Mouse (Mus musculus) cerebellum, postnatal 4 days (tissue): ENCODE results near the gene Arih2.
"Not testable (repeated sequence)": the region's sequence is repeated elsewhere in the genome, so short reads cannot be mapped to it uniquely, and the experiment has no call there.

Experiments
- DNase-seq, 2 experiments: peaks; one replicate each; pipeline ENCODE4 v3.0.0; 2022; ENCODE audit warnings: low spot score in 2 of 2, mixed read lengths in 1 of 2

Arih2 gene

DNA sequence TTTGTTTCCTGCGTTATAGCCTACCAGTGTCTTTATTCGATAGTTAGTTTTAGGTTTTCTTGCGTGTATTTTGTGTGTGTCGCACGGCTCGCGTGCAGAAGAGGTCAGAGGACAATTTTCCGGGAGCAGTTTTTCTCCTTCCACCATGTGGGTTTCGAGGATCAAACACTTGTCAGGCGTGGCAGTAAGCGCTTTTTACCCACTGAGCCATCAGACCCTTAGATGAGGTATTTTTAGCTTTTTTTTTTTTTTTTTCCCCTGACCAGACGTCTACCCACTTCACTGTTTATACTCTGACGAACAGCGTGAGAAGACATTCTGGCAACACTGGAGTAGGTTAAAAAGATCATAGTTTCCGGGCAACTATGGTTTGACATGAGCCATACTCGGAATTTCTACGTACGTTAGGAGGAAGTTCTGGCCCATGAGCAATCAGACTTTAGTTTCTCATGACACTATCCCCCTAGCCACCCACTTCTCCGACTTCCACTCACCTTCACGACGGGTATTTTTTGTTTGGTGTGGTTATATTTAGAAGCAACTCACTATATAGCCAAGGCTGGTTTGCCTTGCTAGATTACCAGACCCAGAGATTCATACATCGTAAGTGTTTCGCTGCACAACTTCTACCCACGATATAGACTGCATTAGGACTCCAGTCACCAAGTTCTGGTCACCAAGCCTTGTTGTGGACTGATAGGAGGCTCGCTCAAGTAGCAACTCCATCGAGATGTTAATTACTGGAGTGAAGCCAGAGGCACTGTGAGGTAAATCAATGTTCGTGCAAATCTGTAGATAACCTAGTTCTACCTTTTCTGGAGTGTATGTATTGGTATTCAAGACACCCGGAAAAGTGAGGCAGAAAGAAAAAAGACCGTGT is 615 bp upstream of the Arih2 start:
- no peak for DNase-seq

DNA sequence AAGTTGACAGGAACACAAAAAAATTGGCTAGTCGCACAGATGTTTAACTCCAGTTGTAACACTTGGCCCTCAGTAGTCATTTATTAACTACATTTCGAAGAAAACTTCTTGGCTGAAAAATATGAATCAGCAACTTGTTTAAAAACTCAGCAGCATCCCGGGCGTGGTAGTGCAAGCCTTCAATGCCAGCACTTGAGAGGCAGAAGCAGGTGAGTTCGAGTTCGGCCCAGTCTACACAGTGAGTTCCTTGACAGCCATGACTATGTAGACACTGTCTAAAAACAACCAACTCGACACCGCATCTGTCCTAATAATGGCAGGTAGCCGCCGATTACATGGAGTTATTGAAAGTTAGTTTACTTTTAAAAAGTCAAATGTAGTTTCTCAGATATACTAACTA is 1.0 kb downstream of the Arih2 start:
- DNase-seq, result no peak

DNA sequence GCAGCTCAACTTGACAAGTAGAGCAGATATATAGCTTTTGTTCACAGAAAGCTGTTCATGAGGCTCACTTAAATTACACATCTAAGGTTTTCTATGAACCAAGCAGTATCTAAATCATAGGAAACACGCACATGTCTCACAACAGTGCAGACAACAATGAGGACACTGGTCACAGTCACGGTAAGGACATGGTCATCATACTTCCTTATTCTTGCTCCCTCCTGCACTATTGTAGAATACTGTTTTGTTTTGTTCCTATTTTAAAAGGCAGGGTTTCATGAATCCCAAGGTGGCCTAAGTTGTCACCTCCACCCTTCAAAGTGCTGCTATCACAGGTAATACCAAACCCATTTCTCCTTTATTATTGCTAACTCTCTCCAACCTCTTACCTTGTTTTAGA is 9.4 kb downstream of the Arih2 start:
- no peak for DNase-seq

DNA sequence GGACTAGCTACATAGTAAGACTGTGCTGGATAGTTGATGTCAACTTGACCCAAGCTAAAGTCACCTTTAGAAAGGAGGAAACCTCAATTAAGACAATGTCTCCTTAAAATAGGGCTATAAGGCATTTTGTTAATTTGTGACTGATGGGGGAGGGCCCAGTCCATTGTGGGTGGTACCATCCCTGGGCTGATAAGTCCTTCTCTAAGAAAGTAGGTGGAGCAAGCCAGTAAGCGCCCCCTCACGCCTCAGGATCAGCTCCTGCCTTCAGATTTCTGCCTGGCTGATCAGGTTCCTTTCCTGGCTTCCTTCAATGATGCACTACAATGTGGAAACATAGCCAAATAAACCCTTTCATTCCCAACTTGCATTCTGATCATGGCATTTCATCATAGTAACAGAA is 13.8 kb downstream of the Arih2 start:
- no peak for DNase-seq

DNA sequence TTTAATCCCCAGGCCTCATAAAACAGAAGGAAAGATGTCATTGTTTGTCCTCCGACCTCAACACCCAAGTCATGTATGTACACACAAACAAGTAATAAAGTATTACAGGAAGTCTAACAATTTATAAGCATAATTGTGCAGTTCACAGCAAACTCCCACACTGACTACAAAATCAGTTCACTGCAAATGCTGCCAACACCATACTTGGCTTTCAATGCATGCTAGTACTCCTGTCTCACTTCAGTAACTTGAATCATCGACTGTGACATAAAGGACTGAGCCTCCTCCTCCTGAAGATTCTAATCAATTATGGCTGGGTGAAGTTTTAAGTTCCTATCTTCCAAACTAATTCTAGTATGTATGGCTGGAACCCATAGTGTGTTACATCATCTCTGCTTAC is 15.3 kb downstream of the Arih2 start:
- DNase-seq, result no peak

DNA sequence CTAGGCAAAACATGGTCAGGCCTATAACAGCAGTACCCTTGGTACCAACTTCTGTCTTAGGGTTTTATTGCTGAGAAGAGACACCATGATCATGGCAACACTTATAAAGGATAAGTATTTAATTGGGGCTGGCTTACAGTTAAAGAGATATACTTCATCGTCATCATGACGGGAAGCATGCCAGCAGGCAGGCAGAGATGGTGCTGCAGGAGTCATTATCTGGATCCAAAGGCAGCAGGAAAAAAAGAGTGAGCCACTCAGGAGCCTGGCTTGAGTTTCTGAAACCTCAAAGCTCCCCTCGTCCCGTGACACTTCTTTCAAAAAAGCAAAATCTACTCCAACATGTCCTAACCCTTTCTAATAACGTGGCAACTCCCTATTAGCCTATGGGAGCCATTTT is 16.8 kb downstream of the Arih2 start:
- DNase-seq, result no peak

DNA sequence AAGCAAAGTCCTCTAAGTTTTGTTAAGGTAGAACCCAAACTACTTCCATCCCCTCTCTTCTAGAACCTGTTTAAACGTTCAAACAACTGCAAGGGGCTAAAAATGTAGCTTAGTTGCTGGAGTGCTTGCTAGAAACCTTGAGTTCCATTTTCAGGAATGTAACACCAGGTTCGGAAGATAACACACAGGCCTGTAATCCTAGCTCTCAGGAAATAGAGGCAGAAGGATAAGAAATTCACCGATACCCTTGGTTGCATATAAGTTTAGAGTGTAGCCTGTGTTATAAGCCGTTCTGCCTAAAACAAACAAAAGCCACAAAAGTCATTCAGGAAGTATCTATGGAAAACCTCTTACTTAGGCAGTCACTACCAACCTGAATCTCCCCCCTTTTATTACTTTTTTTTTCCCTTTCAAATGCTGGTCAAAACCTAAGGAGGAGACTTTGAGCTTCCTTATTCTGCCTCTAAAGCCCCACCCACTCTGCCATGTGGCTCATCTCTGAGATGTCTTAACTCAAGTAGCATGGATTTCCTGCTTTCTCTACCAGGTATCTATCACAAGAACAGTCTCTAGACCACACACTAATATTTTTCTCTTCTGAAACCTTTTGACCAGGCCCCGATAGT is 17.4 kb downstream of the Arih2 start:
- no peak for DNase-seq

DNA sequence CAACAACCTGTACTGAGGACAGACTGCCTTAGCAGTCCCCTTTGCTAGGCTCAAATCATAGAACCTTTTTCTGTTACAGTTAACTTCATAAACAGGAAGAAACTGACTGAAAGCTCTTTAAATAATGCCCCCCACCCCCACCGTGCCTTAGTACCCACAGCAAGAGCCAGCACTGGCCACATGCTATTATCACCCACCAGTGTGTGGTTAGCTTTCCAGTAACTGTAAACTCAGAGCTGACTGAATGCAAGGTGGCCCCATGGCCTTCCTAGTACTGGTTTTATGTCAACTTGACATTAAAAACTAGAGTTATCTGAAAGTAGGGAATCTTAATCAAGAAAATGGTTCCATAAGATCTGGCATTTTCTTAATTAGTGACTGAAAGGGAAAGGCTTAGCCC is 18.5 kb downstream of the Arih2 start:
- DNase-seq, result no peak

DNA sequence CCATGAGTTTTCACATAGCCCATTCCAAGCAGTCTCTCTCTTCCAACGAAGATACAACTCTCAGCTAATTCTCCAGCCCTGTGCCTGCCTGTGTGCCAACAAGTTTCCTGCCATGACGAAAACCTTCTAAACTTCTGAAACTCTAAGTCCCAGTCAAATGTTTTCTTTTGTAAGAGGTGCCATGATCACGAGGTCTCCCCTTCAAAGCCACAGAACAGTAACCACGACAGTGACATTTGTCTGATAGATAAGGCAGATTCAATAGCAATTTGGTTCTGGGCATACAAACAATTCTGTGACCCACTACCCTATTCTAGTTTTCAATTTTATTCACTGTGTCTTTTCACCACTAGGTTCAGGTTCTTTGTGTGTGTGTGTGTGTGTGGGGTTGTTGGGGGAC is 21.0 kb downstream of the Arih2 start:
- no peak for DNase-seq

DNA sequence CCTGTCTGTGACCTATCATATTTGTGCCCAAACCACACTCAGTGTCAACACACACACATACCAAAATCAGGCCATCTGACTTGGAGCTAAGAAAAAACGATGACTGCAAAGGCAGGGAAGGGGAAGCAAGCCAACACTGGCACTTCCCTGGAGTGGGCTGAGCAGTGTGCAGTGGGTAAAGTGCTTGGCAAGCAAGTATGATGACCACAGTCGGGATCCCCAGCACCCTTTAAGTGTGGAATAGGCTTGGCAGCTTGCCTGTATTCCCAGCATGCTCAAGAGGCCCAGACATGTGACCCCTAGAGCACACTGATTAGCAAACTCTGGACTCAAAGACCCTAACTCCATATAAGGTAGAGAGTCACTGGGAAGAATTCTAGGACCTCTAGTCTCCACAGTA is 22.7 kb downstream of the Arih2 start:
- no peak for DNase-seq

DNA sequence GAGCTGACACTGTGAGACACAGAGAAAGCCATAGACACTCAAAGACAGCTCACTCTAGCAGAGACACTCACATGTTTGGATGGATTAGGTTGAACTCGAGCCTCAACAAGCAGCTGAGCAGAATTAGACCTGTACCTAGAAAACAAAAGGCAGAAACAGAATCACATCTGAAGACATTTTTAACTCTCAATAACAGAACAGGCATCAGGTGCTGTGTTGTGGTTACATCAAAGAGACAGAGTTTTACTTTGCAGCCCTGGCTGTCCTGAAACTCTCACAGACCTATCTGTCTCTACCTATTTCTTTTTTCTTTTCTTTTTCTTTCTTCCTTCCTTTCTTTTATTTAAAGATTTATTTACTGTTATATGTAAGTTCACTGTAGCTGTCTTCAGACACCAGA is 31.9 kb downstream of the Arih2 start:
- DNase-seq, result no peak

DNA sequence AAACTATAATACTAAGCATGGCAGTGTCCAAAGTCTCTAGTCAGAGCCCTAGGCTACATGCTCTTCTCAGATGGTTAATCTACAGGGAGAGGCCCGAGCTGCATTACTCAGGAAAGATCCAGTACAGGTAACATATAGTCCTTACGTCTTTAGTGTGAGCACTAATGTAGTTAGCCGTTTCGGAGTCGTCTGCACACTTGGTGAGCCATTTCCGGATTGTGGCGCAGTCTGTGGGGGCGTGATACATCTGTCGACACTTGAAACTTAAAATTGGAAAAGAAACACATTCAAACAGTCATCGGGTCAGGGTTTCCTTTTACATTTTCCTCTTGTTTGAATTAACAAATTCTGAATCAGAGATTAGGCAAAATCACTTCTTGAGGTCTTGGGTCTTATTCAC is 37.7 kb downstream of the Arih2 start:
- DNase-seq, result no peak

DNA sequence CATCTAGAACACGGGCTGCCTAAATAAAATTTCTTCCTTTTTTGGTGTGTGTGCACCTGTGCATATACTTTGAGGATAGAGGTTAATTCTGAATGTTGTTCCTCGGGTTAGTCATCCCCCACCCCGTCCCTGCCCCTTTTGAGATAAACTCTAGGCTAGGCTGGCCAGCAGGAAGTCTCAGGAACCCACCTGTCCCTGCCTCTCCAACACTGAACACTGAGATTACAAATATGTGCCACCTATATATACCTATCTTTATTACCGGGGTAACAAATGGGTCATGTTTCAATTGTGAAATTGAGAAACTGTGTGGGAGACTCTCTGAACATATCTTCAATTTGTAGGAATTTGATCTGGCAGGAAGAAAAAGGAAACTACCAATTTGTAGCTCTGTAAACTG is 40.3 kb downstream of the Arih2 start:
- DNase-seq, result no peak

DNA sequence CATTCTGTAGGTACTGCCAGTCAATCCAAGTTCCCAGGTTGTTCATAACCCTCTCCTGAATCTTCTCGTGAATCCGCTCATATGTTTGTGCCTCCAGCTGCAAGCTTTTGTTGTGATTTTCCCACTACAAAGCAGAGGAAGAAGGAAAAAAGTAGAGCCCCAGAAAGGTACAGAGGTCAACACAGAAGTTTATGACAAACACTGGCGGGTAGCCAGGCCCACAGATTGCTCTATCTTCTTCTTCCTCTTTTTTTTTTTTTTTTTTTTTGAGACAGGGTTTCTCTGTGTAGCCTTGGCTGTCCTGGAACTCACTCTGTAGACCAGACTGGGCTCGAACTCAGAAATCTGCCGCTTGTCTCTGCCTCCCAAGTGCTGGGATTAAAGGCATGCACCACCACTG is 41.3 kb downstream of the Arih2 start:
- DNase-seq, result not testable (repeated sequence)

DNA sequence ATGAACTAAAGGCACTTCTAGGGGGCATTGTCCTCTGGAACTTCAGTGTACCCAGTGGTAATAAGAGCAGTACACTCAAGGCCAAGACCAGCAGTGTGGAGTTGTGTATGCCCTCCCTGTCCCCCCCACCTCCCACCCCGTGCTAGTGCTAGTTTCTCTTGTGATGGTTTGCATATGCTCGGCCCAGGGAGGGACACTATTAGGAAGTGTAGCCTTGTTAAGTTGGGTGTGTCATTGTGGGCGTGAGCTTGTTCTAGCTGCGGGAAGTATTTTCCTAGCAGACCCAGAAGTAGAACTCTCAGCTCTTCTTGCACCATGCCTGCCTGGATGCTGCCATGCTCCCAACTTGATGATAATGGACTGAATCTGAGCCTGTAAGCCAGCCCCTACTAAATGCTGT is 47.2 kb downstream of the Arih2 start:
- no peak for DNase-seq

DNA sequence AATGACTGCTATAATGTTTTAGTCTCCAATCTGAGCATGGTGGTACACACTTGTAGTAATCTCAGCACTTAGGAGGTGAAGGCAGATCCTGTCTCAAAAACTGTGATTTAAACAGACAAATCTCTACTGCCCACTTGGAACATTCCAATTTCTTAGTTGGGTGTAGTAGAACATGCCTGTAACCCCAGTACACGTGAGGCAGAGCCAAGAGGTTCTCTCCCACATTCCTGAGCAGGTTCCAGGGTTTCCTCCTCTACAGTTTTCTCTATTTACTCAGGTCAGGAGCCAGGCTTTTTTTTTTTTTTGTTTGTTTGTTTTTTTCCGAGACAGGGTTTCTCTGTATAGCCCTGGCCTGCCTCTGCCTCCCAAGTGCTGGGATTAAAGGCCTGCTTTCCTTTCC is 49.2 kb downstream of the Arih2 start:
- DNase-seq, result no peak

DNA sequence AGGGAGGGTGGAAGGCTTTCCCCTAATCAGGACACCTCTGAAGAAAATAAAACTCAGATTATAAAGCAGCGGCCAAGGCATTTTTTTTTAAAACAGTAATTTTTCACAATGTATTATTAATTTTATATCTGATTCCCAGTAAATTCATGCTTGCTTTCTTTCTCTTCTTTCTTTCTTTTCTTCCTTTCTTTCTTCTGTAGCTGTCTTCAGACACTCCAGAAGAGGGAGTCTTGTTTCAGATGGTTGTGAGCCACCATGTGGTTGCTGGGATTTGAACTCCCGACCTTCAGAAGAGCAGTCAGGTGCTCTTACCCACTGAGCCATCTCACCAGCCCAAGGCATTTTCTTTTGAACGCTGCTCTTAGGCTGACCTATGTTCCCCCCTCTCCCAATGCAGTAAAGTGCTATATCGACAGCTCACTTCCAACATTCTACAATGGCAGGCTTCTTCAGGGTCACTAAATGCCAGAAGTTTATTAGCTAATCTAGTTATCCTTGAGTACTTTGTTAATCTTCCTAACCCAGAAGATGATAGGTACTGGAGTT is 50.1 kb downstream of the Arih2 start:
- DNase-seq, result no peak

DNA sequence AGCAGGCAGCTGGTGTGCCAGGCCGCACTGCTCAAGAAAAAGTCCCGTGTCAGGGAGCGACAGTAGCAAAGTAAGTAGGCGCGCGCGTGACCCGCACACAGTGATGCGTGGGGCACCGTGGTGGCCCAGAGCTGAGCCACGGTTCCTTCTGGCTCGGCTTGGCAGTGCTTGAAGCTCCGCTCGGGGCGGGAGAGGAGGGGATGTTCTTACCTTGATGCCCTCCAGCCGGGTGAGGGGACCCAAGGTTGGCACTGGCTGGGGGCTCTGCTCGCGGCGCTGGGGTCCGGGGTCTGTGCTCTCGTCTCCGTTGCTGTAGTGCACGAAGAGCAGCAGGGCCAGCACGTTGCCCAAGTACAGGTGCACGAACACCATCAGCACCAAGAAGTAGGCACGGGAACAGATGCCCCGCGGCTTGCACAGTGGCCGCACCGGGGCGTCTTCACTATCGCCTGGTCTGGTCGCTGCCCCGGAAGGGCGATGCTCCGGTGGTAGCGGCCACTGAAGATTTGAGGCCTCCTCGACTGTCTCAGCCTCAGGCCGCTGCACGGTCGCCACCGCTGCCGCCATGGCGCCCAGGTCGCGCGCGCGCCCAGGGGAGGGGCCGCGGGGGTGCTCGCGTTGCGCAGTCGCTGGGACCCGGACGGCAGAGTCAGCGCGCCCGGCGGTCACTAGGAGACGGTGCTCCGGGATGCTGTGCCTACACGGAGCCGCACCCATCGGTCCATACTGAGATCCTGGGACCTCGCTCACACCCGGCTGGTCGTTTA is 52.0 kb downstream of the Arih2 start, which contains the start of gene P4htm:
Gene P4htm (minus strand): TSS at position 670 of the 767 bp plus-strand sequence.
- peak; percentile 41 to 66 for DNase-seq

DNA sequence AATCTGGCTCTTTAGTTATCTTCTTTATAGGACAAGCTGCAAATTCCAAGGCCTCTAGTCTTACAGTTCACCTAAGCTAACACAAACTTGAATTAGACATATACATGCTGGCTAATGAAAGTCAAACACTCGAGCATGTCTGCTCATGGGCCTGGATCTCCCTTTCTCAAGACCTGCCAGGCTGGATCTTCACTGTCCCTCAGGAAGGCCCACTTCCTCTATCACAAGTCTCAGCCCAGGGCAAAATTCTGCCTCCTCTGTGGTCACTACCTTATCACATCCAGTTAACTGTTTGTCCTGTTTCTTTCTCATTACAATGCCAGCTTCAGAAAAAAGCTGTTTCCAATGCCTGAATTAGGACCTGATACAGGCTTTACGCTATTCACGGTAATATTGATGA is 54.8 kb downstream of the Arih2 start:
- no peak for DNase-seq

DNA sequence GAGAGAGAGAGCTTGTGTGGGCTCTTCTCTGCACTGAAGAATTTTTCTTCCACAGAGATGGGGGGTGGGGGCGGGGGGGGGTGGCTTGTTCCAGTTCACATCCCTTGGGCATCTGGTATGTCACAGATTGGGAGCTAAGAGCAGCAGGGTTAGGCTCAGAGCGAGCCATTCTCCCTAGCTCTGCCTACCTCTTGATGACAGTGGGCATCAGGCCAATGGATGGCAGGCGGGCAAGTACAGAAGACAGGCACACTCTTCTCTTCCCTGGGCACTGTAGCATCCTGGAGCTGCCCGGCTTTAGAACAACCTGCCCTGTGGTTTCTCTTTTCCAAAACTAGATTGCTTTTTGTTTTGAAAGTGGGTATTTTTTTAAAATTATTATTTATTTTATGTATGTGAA is 57.7 kb downstream of the Arih2 start:
- DNase-seq, result no peak

DNA sequence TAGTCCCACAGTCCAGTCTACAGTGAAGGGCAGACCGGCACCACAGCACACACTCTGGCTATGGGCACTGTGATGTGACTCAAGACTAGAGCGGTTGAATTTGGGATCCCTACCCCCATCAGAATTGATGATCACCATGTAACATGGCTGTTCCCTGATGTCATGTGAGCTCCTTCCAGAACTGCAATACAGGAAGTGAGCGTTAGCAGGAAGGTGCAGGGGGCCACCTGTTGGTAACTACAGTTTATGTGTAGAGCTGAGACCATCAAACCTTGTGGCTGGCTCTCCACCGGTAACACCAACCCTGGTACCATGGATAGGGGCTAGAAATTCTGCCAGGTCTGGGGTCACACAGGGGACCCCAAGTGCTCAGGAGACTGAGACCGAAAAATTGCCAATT is 60.0 kb downstream of the Arih2 start:
- peak in 1 of 2 experiments; percentile 17 for DNase-seq

DNA sequence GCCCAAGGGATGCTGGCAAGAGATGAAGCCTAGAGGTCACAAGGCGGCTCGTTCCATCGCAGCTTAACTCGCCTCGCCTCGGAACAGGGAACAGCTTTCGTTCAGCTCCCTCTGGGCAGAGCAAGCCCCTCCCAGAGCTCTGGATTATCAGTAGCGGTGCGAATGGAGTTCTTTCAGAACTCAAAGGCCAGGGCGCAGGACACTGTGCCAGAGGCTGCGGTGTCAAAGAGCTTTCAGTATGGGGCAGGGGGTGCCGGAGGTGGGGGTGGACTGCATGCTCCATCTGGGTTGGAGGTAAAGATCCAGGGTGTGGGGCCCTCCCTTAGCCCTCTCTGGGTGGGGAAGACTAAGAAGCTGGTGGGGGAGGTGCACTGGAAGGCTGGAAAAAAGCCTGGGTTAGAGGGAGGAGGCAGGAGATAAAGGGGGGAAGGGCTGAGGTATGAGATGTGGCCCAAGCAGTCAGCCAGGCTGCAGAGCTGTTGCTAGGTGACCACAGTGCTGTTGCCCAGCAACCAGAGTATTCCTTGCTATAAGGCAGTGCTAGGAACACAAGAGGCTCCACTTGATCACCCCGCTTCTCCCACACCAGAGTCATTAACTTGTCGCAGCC is 61.5 kb downstream of the Arih2 start:
- peak; percentile 61 to 74 for DNase-seq
